Mouse (Mus musculus) Muller cell, postnatal 12 days (primary cell): ENCODE results near the gene Ptgfrn.

Source experiments
- DNase-seq: peaks from one replicate; pipeline ENCODE4 v3.0.0-alpha.2; 2015; ENCODE audit errors: inconsistent ontology term

Gene Ptgfrn

GRCm38 (mm10) chr3:101078344-101078743, 31.7 kb downstream of the Ptgfrn start:
- no peak for DNase-seq

GRCm38 (mm10) chr3:101077710-101078100, 32.4 kb downstream of the Ptgfrn start:
- DNase-seq, result no peak

GRCm38 (mm10) chr3:101076966-101077709, 32.9 kb downstream of the Ptgfrn start:
- DNase-seq, result no peak

DNA sequence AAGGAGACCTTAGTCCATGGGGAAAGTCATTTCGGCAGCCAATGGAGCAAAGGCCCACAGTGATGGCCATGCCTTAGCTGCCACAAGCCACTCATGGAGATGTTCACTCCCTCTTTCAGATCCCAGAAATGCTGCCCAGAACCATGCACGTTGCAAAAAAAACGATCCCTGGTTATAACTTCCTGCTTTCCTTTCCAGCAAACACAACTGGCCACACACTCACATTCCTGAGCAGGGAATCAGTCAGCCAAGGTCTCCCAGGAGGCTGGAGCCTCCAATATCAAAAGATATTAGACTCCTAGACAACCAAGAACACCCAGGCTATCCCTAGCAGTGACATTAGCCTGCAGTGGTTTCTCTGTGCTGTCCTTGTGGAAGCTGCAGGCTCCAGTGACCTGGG, 34.2 kb downstream of the Ptgfrn start:
- no peak for DNase-seq

GRCm38 (mm10) chr3:101073384-101073783, 36.7 kb downstream of the Ptgfrn start:
- no peak for DNase-seq

DNA sequence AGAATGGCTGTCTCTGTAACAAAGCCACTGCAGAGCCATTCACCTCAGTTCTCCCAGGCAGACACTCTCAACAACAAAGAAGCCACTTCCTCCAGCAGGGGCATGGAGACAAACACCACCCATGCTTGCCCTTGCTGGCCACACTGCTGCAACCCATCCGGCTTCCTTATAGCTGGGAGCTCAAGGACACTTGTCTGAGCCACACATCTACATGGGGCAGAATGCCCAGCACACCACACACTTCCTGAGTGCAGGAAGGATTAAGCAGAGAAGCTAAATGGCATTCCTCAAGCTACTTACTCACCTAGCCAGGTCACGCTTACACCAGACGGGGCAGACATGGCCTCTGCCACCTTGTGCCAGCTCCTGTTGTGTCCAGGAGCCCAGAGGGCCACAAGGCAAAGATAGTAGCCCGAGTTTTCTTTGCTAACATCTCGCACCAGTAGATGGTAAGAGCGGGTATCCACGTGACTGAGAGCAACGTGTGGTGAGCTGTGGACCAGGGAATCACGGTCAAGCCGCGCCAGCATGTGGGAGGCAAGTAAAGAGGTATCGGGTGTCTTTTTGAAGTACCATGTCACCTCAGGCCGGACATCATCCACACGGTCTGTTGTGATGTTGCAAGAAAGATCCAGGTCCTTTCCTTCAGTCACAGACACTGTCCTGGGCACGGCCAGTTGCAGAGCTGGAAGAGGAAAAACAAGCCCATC, 37.4 kb downstream of the Ptgfrn start:
- no peak for DNase-seq

DNA sequence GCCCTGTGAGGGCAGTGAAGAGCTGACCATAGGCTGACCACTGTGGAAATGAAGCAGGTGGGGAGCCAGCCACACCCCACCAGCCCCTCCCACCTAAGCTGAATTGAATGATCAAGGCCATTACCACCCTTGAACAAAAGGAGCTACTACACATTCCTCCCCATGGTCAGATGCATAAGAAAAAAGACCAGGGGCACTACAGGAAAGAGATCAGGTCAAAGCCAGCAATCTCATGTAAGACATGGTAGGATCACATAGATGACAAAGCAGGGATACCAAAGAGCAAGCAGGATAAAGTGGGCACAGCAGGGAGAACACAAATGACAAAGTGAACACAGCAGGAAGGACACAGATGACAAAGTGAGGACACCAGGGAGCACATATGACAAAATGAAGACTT, 38.5 kb downstream of the Ptgfrn start:
- no peak for DNase-seq

GRCm38 (mm10) chr3:101070796-101071235, 39.3 kb downstream of the Ptgfrn start:
- DNase-seq, result peak; percentile 41

- DNase-seq, result peak; percentile 80
These were observed 39.8 kb downstream of the Ptgfrn start for GRCm38 (mm10) chr3:101070230-101070795.

DNA sequence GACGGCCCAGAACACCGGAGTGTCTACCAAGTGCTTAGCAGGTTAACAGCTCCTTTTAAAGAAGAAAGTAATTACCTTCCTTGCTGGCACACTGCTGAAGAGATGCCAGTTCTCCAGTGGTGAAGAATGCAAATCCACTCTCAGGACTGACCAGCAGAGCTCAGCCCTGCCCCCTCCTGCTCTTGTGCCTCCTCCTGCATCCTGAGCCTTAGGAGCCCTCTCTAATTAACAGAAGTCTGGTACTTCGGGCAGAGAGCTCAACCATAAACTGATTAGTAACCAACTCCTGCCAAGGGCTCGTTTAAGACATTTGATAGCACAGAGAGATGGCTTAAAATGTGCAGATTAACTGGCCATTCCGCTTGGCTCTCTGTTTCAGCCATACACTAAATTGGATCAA, 41.4 kb downstream of the Ptgfrn start:
- peak; percentile 75 for DNase-seq

DNA sequence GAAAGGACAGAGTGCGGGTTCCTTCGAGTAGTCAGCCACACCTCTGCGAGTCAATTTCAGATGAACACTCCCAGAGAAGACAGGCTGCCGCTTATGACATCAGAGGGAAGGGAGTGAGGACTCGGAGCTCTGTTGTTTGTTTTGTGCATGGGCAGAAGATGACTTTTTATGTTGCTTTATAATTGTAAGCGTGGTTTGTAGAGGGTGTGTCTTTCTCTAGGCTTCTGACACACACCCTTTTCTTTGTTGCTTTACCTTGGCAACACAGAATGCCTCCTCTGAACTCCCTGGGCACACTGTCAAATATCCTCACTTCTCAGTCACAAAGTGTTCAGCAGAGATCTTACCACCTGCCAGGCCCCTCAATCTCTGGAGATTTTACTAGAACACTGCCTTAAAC, 43.9 kb downstream of the Ptgfrn start:
- no peak for DNase-seq

GRCm38 (mm10) chr3:101061865-101062585, 48.1 kb downstream of the Ptgfrn start:
- no peak for DNase-seq

- no peak for DNase-seq
These were observed 50.9 kb downstream of the Ptgfrn start for GRCm38 (mm10) chr3:101059214-101059613.

- no peak for DNase-seq
These were observed 51.9 kb downstream of the Ptgfrn start for GRCm38 (mm10) chr3:101058203-101058602.

DNA sequence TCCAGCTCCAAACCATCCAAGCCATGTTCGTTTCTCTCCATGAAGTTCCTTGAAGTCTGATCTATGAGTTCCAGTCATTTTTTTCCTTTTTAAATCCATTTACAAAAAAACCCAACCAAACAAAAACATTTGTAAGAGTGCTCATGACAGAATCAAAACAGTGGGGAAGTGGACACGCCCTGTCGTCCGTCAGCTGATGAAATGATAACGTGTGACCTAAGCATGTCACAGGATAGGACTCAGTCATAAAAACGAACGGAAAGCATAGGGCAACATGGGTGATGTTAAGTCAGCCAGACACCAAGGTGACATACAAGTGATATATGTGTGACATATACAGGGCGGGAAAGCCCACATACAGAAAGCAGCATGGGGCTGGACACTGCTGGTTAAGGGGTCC, 54.9 kb downstream of the Ptgfrn start:
- no peak for DNase-seq

- no peak for DNase-seq
These were observed 58.5 kb downstream of the Ptgfrn start for GRCm38 (mm10) chr3:101051601-101052000.

DNA sequence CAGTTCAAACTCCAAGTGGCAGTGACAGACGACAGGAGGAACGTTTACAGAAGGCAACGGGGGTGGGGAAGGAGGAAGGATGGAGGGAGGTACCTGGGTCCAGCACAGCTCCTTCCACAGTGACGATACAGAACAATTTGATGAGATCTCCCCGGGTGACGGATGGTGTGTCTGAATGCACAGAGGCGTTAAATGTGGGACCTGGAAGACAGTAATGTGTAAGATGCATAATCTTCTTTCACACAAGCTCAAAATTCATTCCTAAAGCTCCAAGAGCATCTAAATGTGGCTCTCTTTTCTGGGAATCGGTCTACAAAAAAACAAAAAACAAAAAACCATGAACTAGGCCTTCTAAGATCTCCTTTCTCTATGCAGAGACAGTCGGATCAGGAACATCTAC, 60.1 kb downstream of the Ptgfrn start:
- DNase-seq, result no peak

GRCm38 (mm10) chr3:101048781-101049180, 61.3 kb downstream of the Ptgfrn start:
- DNase-seq, result no peak

- DNase-seq, result peak; percentile 96
These were observed 62.3 kb downstream of the Ptgfrn start for GRCm38 (mm10) chr3:101047586-101048275.

GRCm38 (mm10) chr3:101045431-101045830, 64.6 kb downstream of the Ptgfrn start:
- DNase-seq, result no peak

GRCm38 (mm10) chr3:101044686-101045085, 65.4 kb downstream of the Ptgfrn start:
- no peak for DNase-seq

- DNase-seq, result no peak
These were observed 68.1 kb downstream of the Ptgfrn start for GRCm38 (mm10) chr3:101041997-101042396.
